Mouse (Mus musculus) lung, adult 2 months (tissue): ENCODE measurements around the gene Trpv5. TPM values are rescaled to one million over a fixed set of nuclear protein-coding genes. Genes with fewer than 3 reads are reported as not detected.

ENCODE experiments used
- DNase-seq: peaks from one replicate; pipeline ENCODE4 v3.0.0; 2022
- H3K4me1 ChIP-seq: fragments of 200-500 bp; 2 replicates; pipeline ENCODE4 v1.6.1; 2011; ENCODE audit warnings: low read length; ENCODE audit not compliant: control insufficient read depth, insufficient read depth
- H3K4me3 ChIP-seq: fragments of 200-500 bp; replicated peaks from 2 replicates; pipeline ENCODE3; 2011; ENCODE audit warnings: low read depth, mild to moderate bottlenecking, control low read depth, low read length; ENCODE audit errors: extremely low read depth
- CTCF ChIP-seq: fragments of 200-500 bp; IDR thresholded peaks from 2 replicates; pipeline ENCODE4 v1.5.1; 2011; ENCODE audit warnings: mild to moderate bottlenecking, low read length, control low read depth; ENCODE audit not compliant: insufficient read depth
- POLR2A ChIP-seq: fragments of 200-500 bp; IDR thresholded peaks from 2 replicates; pipeline ENCODE4 v1.6.1; 2011; ENCODE audit warnings: low read depth, mild to moderate bottlenecking, control low read depth, low read length, borderline replicate concordance; ENCODE audit errors: extremely low read depth
- WGBS: fragments of 180-500 bp; shearing (Covaris S2); methylation state at CpG from one replicate; pipeline ENCODE4 v1.1.7; 2018; 5-methylcytosine and 5-hydroxymethylcytosine counted together
- polyA plus RNA-seq: library from polyadenylated mRNA; depleted of rRNA; stranded (reverse); fragments of >200 nt; gene quantifications from 2 replicates; pipeline ENCODE4 v1.2.3, GENCODE M21; 2012

The Trpv5 gene
- polyA plus RNA-seq, 1 experiment, result not detected

GRCm38 (mm10) chr6:41643227-41643626 is 37.3 kb downstream of the Trpv5 start:
- peak; percentile 26 for DNase-seq
- Histone ChIP-seq H3K4me3 (no peak overlapping the region), H3K4me1 (no peaks in the 10 kb centered on the region)
- no peak for TF ChIP-seq POLR2A
- TF ChIP-seq CTCF, result no peak
- 61% methylated on average over 3 of the region's 3 CpGs for WGBS

GRCm38 (mm10) chr6:41642765-41643164 is 37.8 kb downstream of the Trpv5 start:
- DNase-seq, result no peak

GRCm38 (mm10) chr6:41641173-41641866 is 39.2 kb downstream of the Trpv5 start:
- TF ChIP-seq CTCF, result no peak
- Histone ChIP-seq H3K4me3 (no peak overlapping the region), H3K4me1 (no peaks in the 10 kb centered on the region)
- DNase-seq, result no peak
- WGBS, result 56% methylated on average over 6 of the region's 6 CpGs

More at GRCm38 (mm10) chr6:41642765-41643164, 37.8 kb downstream of the Trpv5 start:
- no peaks in the 10 kb centered on the region for H3K4me1 ChIP-seq
- no peak for TF ChIP-seq POLR2A
- no peak for TF ChIP-seq CTCF
- H3K4me3 ChIP-seq, result no peak overlapping the region
- 61% methylated on average over 4 of the region's 4 CpGs for WGBS

DNA sequence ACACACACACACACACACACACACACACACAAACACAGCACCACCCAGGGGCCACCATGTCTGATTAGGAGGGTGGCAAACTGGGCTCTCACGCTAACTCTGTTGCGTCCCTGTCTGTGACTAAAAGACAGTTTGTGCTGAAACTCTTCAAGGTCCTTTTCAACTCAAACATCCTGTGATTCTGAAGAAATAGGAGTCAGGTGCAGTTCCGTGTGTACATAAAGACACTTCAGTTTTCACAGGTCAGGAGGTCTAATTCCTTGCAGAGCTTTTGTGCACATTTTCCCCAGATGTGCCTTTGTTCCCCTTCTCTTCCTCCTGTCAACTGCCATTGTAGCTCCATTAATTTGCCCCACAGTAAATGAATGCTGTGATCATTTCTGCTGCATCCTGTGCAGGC is 40.1 kb downstream of the Trpv5 start:
- 48% methylated on average over 3 of the region's 3 CpGs for WGBS

DNA sequence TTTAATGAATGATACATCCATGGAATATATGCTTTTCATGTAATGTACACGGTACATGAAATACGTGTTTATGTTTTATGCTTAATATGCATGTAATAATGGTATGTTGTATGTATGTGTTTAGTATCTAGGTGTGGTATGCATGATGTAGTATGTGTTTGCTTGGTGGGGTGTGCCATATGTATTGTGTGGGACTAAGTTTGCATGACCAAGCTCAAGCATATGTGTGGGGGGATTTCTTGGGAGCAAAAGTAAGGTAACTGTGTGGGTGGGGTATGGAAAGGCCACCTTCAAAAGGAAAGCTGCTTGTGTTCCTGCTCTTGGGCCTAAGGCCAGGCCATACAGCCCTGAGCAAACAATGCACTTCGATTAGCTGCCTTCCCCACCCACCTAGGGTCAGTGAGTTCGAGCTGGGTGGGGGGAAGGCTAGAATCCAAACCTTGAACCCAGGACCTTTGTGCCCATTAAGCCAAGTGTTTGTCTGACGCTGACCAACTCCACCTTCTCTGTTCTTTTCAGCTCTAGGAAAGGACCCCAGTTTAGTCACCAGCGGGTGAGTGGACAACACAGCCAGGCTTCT is 42.6 kb downstream of the Trpv5 start:
- no peak overlapping the region for H3K4me3 ChIP-seq
- WGBS, result 67% methylated on average over 6 of the region's 6 CpGs
- no peaks in the 10 kb centered on the region for H3K4me1 ChIP-seq
- no peak for DNase-seq
- TF ChIP-seq CTCF, result no peak

More for the DNA sequence above, 40.1 kb downstream of the Trpv5 start:
- no peak for TF ChIP-seq CTCF
- DNase-seq, result no peak
- Histone ChIP-seq H3K4me3 (no peak overlapping the region), H3K4me1 (no peaks in the 10 kb centered on the region)

GRCm38 (mm10) chr6:41637393-41637792 is 43.2 kb downstream of the Trpv5 start:
- DNase-seq, result no peak
- 44% methylated on average over 1 of the region's 1 CpGs for WGBS
- Histone ChIP-seq H3K4me1 (no peaks in the 10 kb centered on the region), H3K4me3 (no peak overlapping the region)
- TF ChIP-seq POLR2A (no peak), CTCF (no peak)

DNA sequence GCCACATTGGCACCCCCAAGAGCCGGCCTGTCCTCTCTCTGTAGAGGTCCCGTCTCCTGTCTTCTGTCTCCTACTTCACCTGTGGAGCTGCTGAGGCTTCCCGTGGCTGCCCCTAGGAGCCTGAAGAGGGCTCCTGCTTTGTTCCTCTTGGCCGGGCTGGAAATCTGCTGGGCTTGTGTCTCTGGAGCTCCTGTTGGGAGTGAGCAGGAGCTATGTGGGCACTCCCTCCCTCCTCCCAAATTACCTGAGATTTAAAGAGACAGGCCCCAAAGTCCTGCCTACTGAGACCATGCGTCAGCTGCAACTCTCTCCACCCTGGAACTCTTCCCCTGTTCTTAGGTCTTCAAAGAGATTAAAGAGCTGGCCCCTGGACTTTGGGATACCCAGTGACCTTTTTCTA is 44.4 kb downstream of the Trpv5 start, which contains the start of gene Trpv6:
TSS of gene Trpv6 (minus strand) at position 228 of the 400 bp plus-strand sequence.
- no peak for DNase-seq
- H3K4me3 ChIP-seq, result peak within 1 kb of the TSS; percentile 0
- 22% methylated on average over 5 of the region's 5 CpGs for WGBS
- TF ChIP-seq POLR2A (no peak), CTCF (no peak)
- H3K4me1 ChIP-seq, result no peaks in the 10 kb centered on the region

DNA sequence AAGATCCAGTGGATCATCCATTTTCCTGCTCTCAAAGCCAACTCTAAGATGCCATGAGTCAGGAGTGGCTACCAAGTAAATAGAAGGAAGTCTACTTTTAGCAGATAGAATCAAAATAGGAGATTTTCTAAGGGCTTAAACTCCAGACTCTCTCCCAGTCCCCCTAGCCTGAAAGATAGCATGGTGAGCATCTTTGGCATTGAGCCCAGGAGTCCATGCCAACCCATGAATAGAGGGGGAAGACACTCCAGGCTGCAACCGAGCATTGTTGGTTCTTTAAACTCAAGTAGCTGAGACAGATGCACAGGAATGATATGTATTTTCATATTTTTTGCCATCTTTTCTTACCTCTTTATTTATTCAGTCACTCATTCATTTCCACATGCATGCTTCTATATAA is 45.4 kb downstream of the Trpv5 start:
- WGBS, result 38% methylated on average over 1 of the region's 1 CpGs

GRCm38 (mm10) chr6:41631549-41631948 is 49.0 kb downstream of the Trpv5 start:
- Histone ChIP-seq H3K4me3 (no peak overlapping the region), H3K4me1 (no peaks in the 10 kb centered on the region)
- TF ChIP-seq CTCF (no peak), POLR2A (no peak)
- DNase-seq, result no peak
- WGBS, result 71% methylated on average over 4 of the region's 4 CpGs

More for the DNA sequence above, 45.4 kb downstream of the Trpv5 start:
- DNase-seq, result no peak
- no peak overlapping the region for H3K4me3 ChIP-seq
- TF ChIP-seq CTCF, result no peak
- TF ChIP-seq POLR2A, result no peak
- no peaks in the 10 kb centered on the region for H3K4me1 ChIP-seq

DNA sequence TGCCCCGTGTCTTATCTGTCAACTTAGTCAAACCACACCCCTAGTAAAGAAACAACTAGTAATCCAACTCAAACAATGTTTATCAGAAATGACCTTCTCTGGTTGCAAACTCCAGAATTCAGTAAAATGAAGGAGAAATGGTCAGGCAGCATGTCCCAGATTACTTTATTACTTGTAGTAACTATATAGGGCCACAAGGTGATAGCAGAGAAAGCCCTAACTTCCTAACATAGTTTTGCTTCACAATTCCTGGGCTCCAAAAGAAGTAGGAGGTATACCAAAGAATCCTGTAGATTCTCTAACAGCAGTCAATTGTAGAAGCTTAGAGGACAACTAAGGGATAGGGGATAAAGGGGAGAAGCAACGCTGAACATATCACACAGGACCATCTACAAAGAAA is 49.8 kb downstream of the Trpv5 start:
- TF ChIP-seq POLR2A (no peak), CTCF (no peak)
- WGBS, result 52% methylated on average over 2 of the region's 2 CpGs
- no peak overlapping the region for H3K4me3 ChIP-seq
- no peak for DNase-seq
- no peaks in the 10 kb centered on the region for H3K4me1 ChIP-seq

DNA sequence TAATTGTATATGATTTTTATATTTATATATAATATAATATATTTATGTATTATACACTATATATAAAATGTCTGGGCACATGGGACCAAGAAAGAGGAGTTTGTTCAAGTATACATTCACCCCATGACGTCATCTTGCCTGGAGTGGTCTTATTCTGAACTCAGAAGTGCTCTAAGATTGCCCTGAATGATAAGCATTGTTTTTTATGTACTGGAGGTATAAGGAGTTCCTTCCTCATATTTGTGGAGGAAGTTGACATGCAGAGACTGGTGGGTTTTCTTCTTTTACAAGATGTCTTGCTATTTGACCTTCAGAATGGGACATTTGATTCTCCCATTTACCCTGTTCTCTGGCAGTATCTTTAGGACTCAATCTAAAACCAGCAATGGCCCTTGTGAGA is 52.4 kb downstream of the Trpv5 start:
- Histone ChIP-seq H3K4me3 (no peak overlapping the region), H3K4me1 (no peaks in the 10 kb centered on the region)
- DNase-seq, result no peak
- TF ChIP-seq POLR2A, result no peak
- no peak for TF ChIP-seq CTCF
- 37% methylated on average over 1 of the region's 1 CpGs for WGBS
